Mouse (Mus musculus): ENCODE measurements at regions not wholly inside any gene's neighbourhood (a gene's known extent, or its start where the extent isn't known, plus 50 kb on each side); places are given as distances from the start of the nearest gene placed in this dataset.
"Not testable (repeated sequence)": the region's sequence is repeated elsewhere in the genome, so short reads cannot be mapped to it uniquely, and the experiment has no call there.

GRCm38 (mm10) chr13:52217066-52217465 lies 314.0 kb downstream of the Diras2 start:
- no peak for DNase-seq

GRCm38 (mm10) chr13:52217741-52218140 lies 313.3 kb downstream of the Diras2 start:
- no peak for DNase-seq

GRCm38 (mm10) chr13:52222315-52223097 lies 308.6 kb downstream of the Diras2 start:
- DNase-seq, result peak; percentile 5 to 50

- DNase-seq, result peak; percentile 41 to 56
These were observed 307.7 kb downstream of the Diras2 start for GRCm38 (mm10) chr13:52223098-52223962.

- DNase-seq, result no peak
These were observed 297.1 kb downstream of the Diras2 start for GRCm38 (mm10) chr13:52233971-52234370.

GRCm38 (mm10) chr13:52236105-52236504 lies 295.0 kb downstream of the Diras2 start:
- DNase-seq, result peak; percentile 27 to 58

GRCm38 (mm10) chr13:52239563-52239962 lies 291.5 kb downstream of the Diras2 start:
- DNase-seq, result no peak

- no peak for DNase-seq
These were observed 289.3 kb downstream of the Diras2 start for GRCm38 (mm10) chr13:52241761-52242160.

GRCm38 (mm10) chr13:52249492-52249891 lies 281.6 kb downstream of the Diras2 start:
- DNase-seq, result no peak

GRCm38 (mm10) chr13:52250371-52250770 lies 280.7 kb downstream of the Diras2 start:
- no peak for DNase-seq

- no peak for DNase-seq
These were observed 278.8 kb downstream of the Diras2 start for GRCm38 (mm10) chr13:52252303-52252702.

- DNase-seq, result not testable (repeated sequence)
These were observed 278.4 kb downstream of the Diras2 start for GRCm38 (mm10) chr13:52252726-52253125.

- DNase-seq, result no peak
These were observed 277.9 kb downstream of the Diras2 start for GRCm38 (mm10) chr13:52253138-52253537.

- peak in 1 of 2 experiments; percentile 38 for DNase-seq
These were observed 276.9 kb downstream of the Diras2 start for GRCm38 (mm10) chr13:52254185-52254584.

- no peak for DNase-seq
These were observed 275.4 kb downstream of the Diras2 start for GRCm38 (mm10) chr13:52255697-52256096.

GRCm38 (mm10) chr13:52258373-52258772 lies 272.7 kb downstream of the Diras2 start:
- DNase-seq, result no peak

GRCm38 (mm10) chr13:52262949-52263550 lies 268.0 kb downstream of the Diras2 start:
- DNase-seq, result no peak

GRCm38 (mm10) chr13:52268279-52268678 lies 262.8 kb downstream of the Diras2 start:
- DNase-seq, result peak in 1 of 2 experiments; percentile 11

GRCm38 (mm10) chr13:52273502-52274246 lies 257.4 kb downstream of the Diras2 start:
- DNase-seq, result no peak

GRCm38 (mm10) chr13:52275196-52275595 lies 255.9 kb downstream of the Diras2 start:
- DNase-seq, result no peak

- peak in 1 of 2 experiments; percentile 23 for DNase-seq
These were observed 255.4 kb downstream of the Diras2 start for GRCm38 (mm10) chr13:52275675-52276074.

GRCm38 (mm10) chr13:52277195-52277594 lies 253.9 kb downstream of the Diras2 start:
- no peak for DNase-seq

All from kidney, postnatal 25 days (tissue).